Mouse (Mus musculus): ENCODE results near the gene Dsel. TPM values are rescaled to one million over a fixed set of nuclear protein-coding genes. Genes with fewer than 3 reads are reported as not detected.
A peak's percentile ranks its signal among the peaks of the same experiment; 100 is the strongest.

The Dsel gene
- 9.7 and 9.9 TPM in 2 replicates for polyA plus RNA-seq (2016; fragmentation: Nextera tagmentation; extraction: Ambion mirVana)

DNA sequence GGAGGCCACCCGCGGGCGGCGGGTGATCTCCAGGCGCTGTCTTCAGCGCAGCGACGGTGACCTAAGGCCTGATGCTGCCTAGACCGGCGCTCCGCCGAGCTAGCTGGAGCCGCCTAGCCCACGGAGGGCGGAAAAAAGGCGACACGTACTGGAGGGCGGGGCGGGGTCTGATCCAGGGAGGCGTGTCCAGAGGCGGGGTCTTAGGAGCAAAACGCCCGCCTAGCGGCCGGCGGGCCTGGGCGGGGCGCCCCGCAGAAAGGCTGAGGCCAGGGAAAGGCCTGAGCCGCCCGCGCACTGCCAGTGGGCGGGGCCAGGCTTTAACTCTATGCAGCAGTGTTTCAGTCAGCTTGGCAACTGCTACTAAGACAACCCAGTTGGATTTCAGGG lies at the start of gene Dsel:
Gene Dsel, minus strand, starts transcription at position 140 of the 387 bp plus-strand sequence.
- peak within 1 kb of the TSS; percentile 91 for H3K4me2 ChIP-seq (replicated peaks)

GRCm38 (mm10) chr1:111911424-111911823 lies 46.7 kb upstream of the Dsel start:
- no peaks in the 10 kb centered on the region for H3K9me3 ChIP-seq
- H3K9ac ChIP-seq, result no peak overlapping the region
- H3K4me2 ChIP-seq (replicated peaks), result no peak overlapping the region
- no peaks in the 10 kb centered on the region for H3K36me3 ChIP-seq
- no peak for ATAC-seq (ENCODE audit: low FRiP score, low read depth)
- no peaks in the 10 kb centered on the region for H3K4me1 ChIP-seq
- no peak overlapping the region for H3K4me3 ChIP-seq
- H3K27ac ChIP-seq, result no peak overlapping the region
- 37% methylated on average over 1 of the region's 1 CpGs for WGBS
- no peaks in the 10 kb centered on the region for H3K27me3 ChIP-seq (replicated peaks)

More for the DNA sequence above, at the start of gene Dsel:
- WGBS, result under 1% methylated on average over 33 of the region's 33 CpGs
- Histone ChIP-seq H3K4me1 (no peaks in the 10 kb centered on the region), H3K27ac (peak within 1 kb of the TSS; percentile 50), H3K27me3 (replicated peaks) (no peaks in the 10 kb centered on the region), H3K4me3 (peak within 1 kb of the TSS; percentile 76), H3K9ac (peak within 1 kb of the TSS; percentile 81), H3K36me3 (no peaks in the 10 kb centered on the region), H3K9me3 (no peaks in the 10 kb centered on the region)
- ATAC-seq (ENCODE audit: low FRiP score, low read depth), result peak; percentile 98

- Histone ChIP-seq H3K4me3 (no peak overlapping the region), H3K4me2 (replicated peaks) (no peak overlapping the region), H3K9ac (no peak overlapping the region), H3K27me3 (replicated peaks) (no peaks in the 10 kb centered on the region), H3K36me3 (no peaks in the 10 kb centered on the region), H3K4me1 (no peaks in the 10 kb centered on the region), H3K27ac (no peak overlapping the region), H3K9me3 (no peaks in the 10 kb centered on the region)
- ATAC-seq (ENCODE audit: low FRiP score, low read depth), result no peak
- 89% methylated on average over 3 of the region's 3 CpGs for WGBS
Observed at GRCm38 (mm10) chr1:111883336-111883735, 18.6 kb upstream of the Dsel start.

- Histone ChIP-seq H3K4me3 (no peak overlapping the region), H3K9me3 (no peaks in the 10 kb centered on the region), H3K4me2 (replicated peaks) (no peak overlapping the region), H3K9ac (no peak overlapping the region), H3K27ac (no peak overlapping the region), H3K36me3 (no peaks in the 10 kb centered on the region), H3K4me1 (no peaks in the 10 kb centered on the region), H3K27me3 (replicated peaks) (no peaks in the 10 kb centered on the region)
- ATAC-seq (ENCODE audit: low FRiP score, low read depth), result no peak
Observed at GRCm38 (mm10) chr1:111875784-111876183, 11.1 kb upstream of the Dsel start.

DNA sequence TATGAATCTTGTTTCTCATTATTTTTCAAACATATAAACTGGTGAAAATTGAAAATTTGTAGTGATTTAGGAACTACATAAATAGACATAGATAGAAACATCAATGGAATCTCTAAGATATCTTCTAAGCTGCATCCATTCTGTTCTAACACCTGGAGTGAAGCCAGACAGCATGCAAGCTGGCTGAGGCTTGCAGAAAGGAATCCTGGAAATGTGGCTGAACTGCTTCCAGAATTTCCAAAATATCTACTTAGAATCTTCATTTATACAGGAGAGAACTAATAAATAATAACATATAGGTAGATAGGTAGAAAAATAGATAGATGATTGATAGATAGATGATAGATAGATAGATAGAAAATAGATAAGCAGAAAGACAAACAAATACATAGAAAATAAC lies 8.5 kb upstream of the Dsel start:
- no peak overlapping the region for H3K4me2 ChIP-seq (replicated peaks)
- H3K4me1 ChIP-seq, result no peaks in the 10 kb centered on the region
- no peak overlapping the region for H3K27ac ChIP-seq
- H3K9me3 ChIP-seq, result no peaks in the 10 kb centered on the region
- H3K36me3 ChIP-seq, result no peaks in the 10 kb centered on the region
- ATAC-seq (ENCODE audit: low FRiP score, low read depth), result no peak
- no peaks in the 10 kb centered on the region for H3K27me3 ChIP-seq (replicated peaks)
- no peak overlapping the region for H3K4me3 ChIP-seq
- H3K9ac ChIP-seq, result no peak overlapping the region

DNA sequence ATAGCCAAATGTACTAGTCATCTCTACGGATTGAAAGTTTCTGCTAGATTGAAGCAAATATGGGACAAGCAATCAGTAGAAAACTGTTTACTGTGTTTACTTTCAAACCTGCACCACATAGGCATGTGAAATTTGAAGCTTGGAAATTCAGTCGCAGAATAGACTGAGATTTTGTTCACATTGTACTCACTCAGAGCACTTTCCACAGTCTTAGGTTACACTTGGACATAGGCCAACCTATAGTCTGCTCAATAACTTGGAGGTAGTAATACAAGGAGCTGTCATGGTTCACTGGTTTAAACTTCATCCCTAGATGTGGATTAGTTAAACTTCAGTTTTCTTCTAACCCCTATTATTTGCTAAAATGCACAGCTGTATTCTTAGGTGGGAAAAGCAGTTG lies 749 bp upstream of the Dsel start:
- Histone ChIP-seq H3K4me1 (no peaks in the 10 kb centered on the region), H3K4me3 (no peak overlapping the region), H3K9ac (no peak overlapping the region), H3K27ac (no peak overlapping the region), H3K36me3 (no peaks in the 10 kb centered on the region), H3K4me2 (replicated peaks) (peak overlapping the region; percentile 91), H3K9me3 (no peaks in the 10 kb centered on the region), H3K27me3 (replicated peaks) (no peaks in the 10 kb centered on the region)
- no peak for ATAC-seq (ENCODE audit: low FRiP score, low read depth)
- WGBS, result 71% methylated on average over 2 of the region's 2 CpGs

DNA sequence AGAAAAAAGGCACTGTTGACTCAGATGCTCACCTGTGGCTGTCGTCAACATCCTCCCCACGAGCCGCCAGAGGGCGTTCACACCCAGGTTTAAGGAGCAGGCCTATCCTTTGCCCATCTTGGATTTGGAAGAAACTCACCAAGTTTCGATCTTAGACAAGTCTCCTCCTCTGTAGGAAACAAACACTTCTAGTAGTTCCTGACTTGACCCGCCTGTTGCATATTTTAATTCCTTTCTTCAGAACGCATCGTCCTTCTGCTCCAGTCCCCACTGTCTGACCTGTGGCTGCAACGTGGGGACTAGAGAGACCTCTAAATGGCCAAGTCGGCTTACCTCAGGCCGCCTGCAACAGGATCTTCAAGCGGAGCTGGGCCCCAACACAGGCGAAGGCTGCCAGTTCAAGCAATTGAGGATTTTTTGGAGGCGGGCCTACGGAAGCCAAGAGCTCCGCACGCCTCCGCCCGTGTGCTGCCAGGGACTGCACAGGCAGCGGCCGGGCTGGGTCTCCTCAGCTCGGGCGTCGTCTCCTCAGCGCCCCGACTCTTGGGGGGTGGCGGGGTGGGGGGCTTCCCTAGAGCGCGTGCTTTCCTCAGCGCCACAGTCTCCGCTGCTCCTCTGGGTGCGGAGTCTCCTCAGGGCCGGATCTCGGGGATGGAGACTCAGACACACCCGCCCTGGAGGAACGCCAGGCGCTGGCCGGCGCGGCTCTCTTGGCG lies 497 bp downstream of the Dsel start:
- peak overlapping the region; percentile 50 for H3K27ac ChIP-seq
- WGBS, result under 1% methylated on average over 41 of the region's 41 CpGs
- H3K9me3 ChIP-seq, result no peaks in the 10 kb centered on the region
- peak overlapping the region; percentile 76 for H3K4me3 ChIP-seq
- no peaks in the 10 kb centered on the region for H3K4me1 ChIP-seq
- ATAC-seq (ENCODE audit: low FRiP score, low read depth), result peak; percentile 91
- H3K4me2 ChIP-seq (replicated peaks), result peak overlapping the region; percentile 91
- peak overlapping the region; percentile 81 for H3K9ac ChIP-seq
- no peaks in the 10 kb centered on the region for H3K36me3 ChIP-seq
- no peaks in the 10 kb centered on the region for H3K27me3 ChIP-seq (replicated peaks)

DNA sequence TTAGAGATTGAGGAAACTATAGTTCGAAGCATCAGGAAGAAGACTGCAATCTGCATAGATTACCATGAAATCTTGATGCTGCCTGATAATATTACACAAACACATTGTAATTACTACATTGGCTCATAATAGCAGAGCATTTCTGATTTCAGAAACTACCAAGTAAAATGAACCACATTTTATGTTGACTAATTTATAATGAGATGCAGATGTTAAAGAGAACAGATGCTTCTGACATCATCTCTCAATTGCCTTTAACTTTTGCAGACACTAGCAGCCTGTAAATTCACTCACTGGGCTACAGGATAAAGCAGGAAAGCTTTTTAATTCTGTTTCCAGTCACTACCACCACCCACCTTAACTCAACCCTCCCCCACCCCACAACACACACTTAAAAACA lies 6.9 kb downstream of the Dsel start:
- H3K27me3 ChIP-seq (replicated peaks), result no peaks in the 10 kb centered on the region
- no peak overlapping the region for H3K4me2 ChIP-seq (replicated peaks)
- H3K9ac ChIP-seq, result no peak overlapping the region
- no peaks in the 10 kb centered on the region for H3K36me3 ChIP-seq
- no peaks in the 10 kb centered on the region for H3K4me1 ChIP-seq
- H3K4me3 ChIP-seq, result no peak overlapping the region
- 95% methylated on average over 1 of the region's 1 CpGs for WGBS
- no peak for ATAC-seq (ENCODE audit: low FRiP score, low read depth)
- H3K27ac ChIP-seq, result no peak overlapping the region
- H3K9me3 ChIP-seq, result no peaks in the 10 kb centered on the region

DNA sequence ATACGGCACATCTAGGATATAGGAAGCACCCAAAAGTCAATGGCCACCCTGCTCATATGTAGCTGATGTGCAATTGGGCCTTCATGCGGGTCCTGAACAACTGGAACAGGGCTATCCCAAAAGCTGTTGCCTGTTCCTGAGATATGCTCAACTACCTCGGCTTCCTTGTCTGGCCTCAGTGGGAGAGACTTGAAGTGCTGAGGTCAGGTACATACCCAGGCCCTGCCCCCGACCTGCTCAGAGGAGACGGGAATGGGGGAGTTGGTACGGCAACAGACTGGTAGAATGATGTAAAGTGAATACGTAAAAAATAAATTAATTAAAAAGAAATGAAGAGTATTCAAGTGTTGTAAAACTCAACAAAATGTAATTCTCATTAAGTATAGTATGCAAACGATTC lies 12.3 kb downstream of the Dsel start:
- Histone ChIP-seq H3K36me3 (no peaks in the 10 kb centered on the region), H3K27me3 (replicated peaks) (no peaks in the 10 kb centered on the region), H3K4me3 (no peak overlapping the region), H3K4me2 (replicated peaks) (no peak overlapping the region), H3K27ac (no peak overlapping the region), H3K9ac (no peak overlapping the region), H3K9me3 (no peaks in the 10 kb centered on the region), H3K4me1 (no peaks in the 10 kb centered on the region)
- 87% methylated on average over 8 of the region's 8 CpGs for WGBS
- ATAC-seq (ENCODE audit: low FRiP score, low read depth), result no peak

DNA sequence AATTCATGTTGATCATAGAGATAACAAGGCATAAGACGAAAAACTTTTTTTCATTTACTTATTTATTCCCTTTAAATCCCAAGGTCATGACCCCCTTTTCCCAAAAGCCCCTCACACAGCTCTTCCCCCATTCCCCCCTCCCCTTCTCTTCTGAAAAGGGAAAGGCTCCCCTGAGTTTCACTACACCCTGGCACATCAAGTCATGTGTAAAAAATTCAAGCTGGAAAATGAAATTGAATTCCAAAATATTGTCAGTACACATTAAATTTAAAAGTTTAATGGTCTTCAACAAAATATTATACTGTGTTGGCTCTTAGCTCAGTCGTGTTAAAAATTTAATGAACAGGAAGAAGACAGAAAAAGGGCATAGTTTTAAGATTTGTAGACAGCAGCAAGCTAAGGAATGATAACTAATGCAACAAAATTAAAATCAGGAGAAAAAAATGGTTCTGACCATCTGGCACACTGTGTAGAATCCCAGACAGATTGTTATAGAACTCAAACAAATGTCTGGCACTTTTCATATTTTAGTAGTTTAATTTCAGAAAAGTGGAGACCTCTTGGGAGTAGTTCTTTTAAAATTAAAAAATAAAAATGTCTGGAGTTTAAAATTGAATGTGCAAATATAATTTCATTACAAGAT lies 31.0 kb downstream of the Dsel start:
- no peak for ATAC-seq (ENCODE audit: low FRiP score, low read depth)
- no peak overlapping the region for H3K9ac ChIP-seq
- no peaks in the 10 kb centered on the region for H3K36me3 ChIP-seq
- H3K9me3 ChIP-seq, result no peaks in the 10 kb centered on the region
- H3K4me1 ChIP-seq, result no peaks in the 10 kb centered on the region
- H3K4me3 ChIP-seq, result no peak overlapping the region
- H3K4me2 ChIP-seq (replicated peaks), result no peak overlapping the region
- H3K27me3 ChIP-seq (replicated peaks), result no peaks in the 10 kb centered on the region
- H3K27ac ChIP-seq, result no peak overlapping the region
- WGBS, result 68% methylated on average over 2 of the region's 2 CpGs
